Mouse (Mus musculus) heart, adult 2 months (tissue): ENCODE results near the gene Olfr95.

Source experiments
- CTCF ChIP-seq: fragments of 200-600 bp; IDR thresholded peaks from 2 replicates; pipeline ENCODE4 v1.8.1; 2022; ENCODE audit warnings: antibody characterized with exemption, mild to moderate bottlenecking, moderate library complexity
- POLR2A ChIP-seq: fragments of 200-500 bp; IDR thresholded peaks from 2 replicates; pipeline ENCODE4 v1.6.1; 2011; ENCODE audit warnings: mild to moderate bottlenecking, low read depth, low read length, control low read depth; ENCODE audit not compliant: insufficient read depth

GRCm38 (mm10) chr17:37203917-37204236 is 9.0 kb downstream of the Olfr95 start:
- TF ChIP-seq CTCF (no peak), POLR2A (no peak)
